Mouse (Mus musculus): ENCODE results near the gene Rbfox1.
A peak's percentile ranks its signal among the peaks of the same experiment; 100 is the strongest.

Rbfox1 gene

DNA sequence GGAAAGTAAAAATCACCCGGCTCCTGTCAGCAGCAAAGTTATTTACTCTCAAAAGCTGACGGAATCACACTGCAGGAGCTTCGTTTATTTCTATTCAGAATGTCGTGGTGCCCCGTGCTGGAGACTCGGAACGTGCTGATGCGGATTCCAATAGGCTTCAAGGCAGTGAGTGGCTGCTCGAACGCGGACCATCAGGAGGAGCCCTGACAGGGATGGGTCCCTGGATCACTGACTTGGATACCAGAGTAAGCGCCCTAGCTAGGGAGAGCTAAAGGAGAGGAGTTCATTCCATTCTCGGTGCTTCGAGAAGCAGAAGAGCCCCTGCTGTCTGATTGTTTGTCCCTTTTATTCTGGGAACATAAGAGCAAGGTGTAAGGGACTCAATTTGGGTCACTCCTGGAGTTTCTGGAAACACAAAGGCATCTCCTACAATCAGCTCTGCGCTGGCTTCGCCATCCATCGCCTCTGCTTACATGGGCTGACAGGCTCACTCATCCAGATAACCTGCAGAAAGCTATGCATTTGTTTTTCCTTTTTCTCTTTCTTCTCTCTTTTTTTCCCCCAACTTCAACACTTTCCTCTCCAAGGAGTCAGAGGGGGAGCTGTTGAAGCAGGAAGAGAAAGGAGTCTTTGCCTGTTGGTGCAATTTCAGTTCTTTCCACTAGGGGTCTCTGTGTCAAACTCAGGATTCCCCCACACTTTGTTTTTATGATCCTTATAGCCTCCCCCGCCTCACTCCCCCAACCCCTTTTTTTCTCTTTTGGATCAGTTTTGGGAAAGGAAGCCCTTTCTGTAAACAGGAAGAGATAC is 1164.2 kb downstream of the Rbfox1 start:
- DNase-seq = peak; percentile 52

GRCm38 (mm10) chr16:7050945-7051344 is 1165.8 kb downstream of the Rbfox1 start:
- no peak for DNase-seq

- DNase-seq = no peak
Observed at GRCm38 (mm10) chr16:7051991-7052390, 1166.8 kb downstream of the Rbfox1 start.

DNA sequence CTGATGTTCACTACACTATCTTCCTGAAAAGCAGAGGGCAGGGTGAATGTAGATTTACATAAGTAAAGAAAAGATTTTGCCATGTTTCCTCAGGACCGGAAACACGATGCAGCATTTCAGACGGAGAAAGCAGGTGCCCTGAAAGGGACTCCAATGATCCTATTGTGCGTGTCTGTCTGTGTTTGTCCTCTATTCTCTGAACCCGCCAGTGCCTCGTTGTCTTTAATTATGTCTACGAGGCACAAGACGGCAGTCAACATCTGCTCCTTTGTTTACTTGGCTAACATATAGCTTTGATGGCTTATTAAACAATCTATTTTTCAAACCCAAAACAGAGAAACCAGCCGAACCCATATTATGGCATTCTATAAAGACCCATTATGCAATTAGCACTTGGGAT is 1167.3 kb downstream of the Rbfox1 start:
- DNase-seq = no peak

GRCm38 (mm10) chr16:7057789-7058188 is 1172.6 kb downstream of the Rbfox1 start:
- no peak for DNase-seq

- peak; percentile 48 for DNase-seq
Observed at GRCm38 (mm10) chr16:7058556-7058955, 1173.4 kb downstream of the Rbfox1 start.

DNA sequence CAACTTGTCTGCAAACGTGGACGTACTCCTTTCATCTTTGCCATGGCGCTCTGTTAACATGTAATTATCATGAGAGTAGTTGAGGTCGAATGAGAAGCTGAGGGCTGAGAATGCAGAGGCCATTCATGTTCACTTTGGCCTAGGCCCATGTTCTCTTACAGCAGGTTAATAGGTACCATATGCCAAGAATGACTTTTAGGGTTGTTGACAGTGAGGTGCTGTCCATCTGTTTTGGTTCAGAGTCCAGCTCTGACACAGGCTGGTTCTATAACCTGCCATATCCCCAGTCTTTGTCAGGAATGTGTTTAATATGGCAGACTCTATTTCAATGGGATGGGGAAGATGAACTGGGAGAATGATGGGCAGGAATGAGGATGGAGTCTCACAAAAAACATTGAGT is 1174.4 kb downstream of the Rbfox1 start:
- no peak for DNase-seq

GRCm38 (mm10) chr16:7060864-7061263 is 1175.7 kb downstream of the Rbfox1 start:
- DNase-seq = no peak

- peak; percentile 47 for DNase-seq
Observed at GRCm38 (mm10) chr16:7062512-7062911, 1177.4 kb downstream of the Rbfox1 start.

- DNase-seq = no peak
Observed at GRCm38 (mm10) chr16:7067109-7067508, 1182.0 kb downstream of the Rbfox1 start.

DNA sequence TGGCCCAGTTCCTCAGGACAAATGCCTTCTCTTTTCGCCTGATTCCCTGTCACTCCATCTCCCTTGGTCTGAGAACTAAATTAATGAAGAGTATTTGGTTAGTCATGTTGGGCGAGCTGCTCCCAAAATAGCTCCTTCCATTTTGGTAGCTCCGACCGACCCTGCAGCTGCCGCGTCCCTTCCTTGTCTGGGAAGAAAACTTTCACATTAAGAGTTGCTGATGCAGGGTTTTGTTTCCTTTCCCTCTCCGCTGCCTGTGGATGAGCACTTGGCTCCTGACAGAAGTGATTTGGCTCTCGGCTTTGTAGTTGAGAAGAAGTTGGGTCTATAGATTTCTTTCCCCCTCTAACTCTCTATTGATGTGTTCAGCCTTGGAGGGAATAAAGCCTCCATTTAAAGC is 1184.4 kb downstream of the Rbfox1 start:
- no peak for DNase-seq

DNA sequence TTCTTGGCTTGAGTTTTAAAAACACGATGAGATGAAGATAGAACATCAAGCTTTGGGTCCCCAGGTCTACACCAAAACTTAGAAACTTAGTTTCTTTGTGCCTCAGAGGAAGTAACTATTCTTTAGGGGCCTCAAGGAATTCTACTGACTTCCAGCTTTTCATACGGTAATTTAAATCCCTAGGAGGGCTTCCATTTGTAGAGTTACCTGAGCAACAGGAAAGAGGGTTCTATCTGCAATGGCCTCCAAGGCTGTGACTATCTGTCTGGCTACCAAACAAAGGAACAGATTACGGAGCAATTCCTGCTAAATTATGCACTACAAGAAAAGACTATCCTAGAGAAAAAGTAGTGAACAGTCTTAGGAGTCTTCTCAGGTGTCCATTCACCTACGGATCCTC is 1189.6 kb downstream of the Rbfox1 start:
- DNase-seq = no peak

GRCm38 (mm10) chr16:7075749-7076148 is 1190.6 kb downstream of the Rbfox1 start:
- DNase-seq = peak; percentile 57

DNA sequence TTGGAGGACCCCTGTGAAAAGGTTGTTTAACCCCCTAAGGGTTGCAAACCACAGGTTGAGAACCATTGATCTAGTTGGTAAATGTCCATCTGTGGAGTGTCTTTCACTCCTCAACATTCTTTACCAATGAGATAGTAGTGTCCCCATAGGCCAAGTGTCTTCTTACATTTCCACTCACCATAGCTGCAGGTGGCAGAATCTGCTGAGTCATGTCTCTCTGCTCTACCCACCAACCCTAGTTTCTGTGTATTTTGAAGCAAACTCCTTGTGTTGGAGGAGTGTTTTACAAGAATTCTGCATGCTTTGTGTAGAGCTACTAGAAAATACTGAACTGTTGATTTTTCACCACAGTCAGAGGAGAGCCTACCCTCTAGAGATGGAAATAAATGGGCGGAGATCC is 1191.2 kb downstream of the Rbfox1 start:
- no peak for DNase-seq

GRCm38 (mm10) chr16:7076707-7077106 is 1191.6 kb downstream of the Rbfox1 start:
- no peak for DNase-seq

GRCm38 (mm10) chr16:7081074-7081568 is 1196.0 kb downstream of the Rbfox1 start:
- peak; percentile 85 for DNase-seq

DNA sequence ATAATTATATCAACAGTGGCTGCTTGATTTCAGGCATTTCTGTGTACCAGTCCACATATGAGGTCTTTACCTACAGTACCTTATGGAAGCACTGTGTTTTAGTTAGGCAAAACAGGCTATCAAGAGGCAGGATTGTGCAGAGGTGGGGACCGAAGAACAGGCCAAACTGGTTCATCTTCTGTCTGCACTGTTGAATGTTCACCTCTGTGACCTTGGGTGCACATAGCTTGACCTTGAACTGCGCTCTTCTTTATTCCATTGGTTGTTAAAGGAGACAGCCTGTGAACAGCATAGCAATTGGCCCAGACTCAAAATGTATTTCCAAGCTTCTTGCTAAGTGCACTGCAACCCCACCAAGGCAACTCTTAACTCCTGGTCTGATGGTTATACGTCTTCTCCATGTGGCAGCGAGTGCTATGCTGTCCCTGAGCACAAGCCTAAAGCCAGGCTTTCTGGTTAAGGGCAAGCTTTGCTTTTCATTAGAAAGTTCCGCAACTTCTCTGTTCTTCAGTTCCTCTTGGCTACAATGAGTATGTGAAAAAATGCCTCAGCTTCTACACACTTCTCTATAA is 1196.6 kb downstream of the Rbfox1 start:
- no peak for DNase-seq

DNA sequence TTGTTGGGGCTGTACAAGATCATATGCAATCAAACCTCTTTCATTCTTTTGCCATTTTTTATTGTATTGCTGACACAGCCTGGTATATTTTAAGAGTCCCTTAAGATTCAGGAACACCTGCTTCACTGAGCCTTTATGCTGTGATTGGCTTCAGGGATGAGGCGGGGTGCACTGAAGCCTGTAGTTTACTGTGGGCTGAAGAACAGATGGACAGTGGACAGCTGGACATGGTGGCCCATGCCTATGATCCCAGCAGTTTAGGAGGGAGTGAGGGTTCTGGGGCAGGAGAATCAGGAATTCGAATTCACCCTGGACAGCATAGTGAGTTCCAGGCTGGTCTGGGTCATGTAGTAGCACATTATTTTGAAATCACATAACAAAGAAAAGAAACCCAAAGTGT is 1198.8 kb downstream of the Rbfox1 start:
- no peak for DNase-seq

- no peak for DNase-seq
Observed at GRCm38 (mm10) chr16:7088601-7089430, 1203.7 kb downstream of the Rbfox1 start.

DNA sequence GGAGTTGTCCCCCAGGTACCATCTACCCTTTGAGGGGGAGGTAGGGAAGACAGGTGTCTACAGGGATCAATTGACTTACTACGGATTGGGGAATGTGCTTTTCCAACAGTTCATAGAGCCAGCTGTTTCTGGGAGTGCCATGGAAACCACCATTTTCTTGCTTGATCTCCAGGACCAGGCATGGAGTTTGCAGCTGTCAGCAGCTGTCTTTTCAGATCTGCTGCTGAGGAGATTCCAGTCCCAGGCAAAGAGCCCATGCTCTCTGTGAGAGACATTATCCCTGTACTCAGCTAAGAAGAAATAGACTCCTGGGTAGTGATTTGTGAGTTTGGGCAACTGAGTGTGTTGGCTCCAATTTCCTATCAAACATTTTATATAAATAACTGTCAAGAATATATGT is 1204.3 kb downstream of the Rbfox1 start:
- DNase-seq = no peak

DNA sequence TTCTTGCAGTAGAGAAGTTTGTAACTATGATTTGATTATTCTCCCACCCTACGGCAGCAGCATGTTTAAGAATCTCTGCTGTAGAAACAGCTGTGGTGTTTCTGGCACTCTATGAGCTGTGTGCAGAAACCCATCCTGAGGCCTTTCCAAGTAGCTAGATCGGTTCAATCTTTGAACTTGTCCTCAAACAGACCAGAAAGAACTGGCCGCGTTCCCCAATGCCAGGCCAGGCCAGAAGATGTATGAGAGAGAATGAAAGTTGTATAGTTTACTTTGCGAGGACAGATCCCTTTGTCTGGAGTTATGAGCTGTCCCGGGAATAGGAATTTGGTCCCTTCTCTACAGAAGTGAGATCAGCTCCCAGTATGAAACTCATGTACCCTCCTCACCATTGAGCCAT is 1205.0 kb downstream of the Rbfox1 start:
- DNase-seq = no peak

DNA sequence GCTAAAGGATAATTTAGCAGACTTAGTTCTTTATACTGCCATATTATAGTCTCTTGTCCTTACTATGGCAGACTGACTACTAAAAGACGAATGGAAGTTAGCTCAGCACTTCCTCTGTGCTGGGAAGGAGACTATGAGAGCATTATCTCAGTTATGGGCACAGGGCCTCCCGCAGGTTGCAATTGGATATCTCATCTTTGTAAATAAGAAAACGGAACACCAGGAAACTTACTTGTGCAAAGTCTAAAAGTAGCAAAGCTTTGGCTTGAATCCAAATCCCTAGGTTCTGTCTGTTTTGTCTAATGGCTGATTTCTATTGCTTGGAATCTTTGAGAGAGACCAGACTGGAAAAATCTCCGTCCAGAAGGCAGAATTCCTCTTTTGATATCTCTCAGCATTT is 1207.7 kb downstream of the Rbfox1 start:
- DNase-seq = no peak

DNA sequence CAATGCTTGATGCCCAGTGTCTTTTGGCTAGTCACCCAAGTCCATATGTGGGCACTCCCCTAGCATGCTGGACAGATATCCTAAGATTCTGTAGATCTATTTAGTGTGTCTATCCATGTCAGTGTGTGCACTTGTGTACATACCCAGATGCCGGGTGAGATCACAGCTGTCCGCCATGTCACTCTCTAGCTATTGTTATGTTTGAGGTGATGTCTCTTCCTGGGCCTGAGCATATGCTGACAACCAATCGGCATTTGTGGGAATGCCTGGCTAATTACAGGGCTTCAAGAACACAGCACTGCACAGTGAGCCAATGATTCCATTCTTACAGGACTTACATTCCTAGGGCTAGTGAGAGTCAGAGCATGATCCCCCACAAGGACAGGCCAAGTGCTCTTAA is 1208.5 kb downstream of the Rbfox1 start:
- DNase-seq = no peak

Measured in cerebellum, adult 9-11 months (tissue).